Mouse (Mus musculus) liver, embryonic 14.5 days (tissue): ENCODE results near the gene Cryzl1.

Source experiments
- CTCF ChIP-seq: IDR thresholded peaks from 2 replicates; pipeline ENCODE4 v1.5.1; 2016; ENCODE audit warnings: antibody characterized with exemption, low read depth, control low read depth
- EP300 ChIP-seq: IDR thresholded peaks from 2 replicates; pipeline ENCODE4 v1.6.1; 2016; ENCODE audit warnings: antibody characterized with exemption, low read depth

GRCm38 (mm10) chr16:91661397-91661796, 67.4 kb downstream of the Cryzl1 start:
- TF ChIP-seq EP300 (no peak), CTCF (no peak)
